Mouse (Mus musculus) brain, embryonic 14.5 days (tissue): ENCODE measurements at regions not wholly inside any gene's neighbourhood (a gene's known extent, or its start where the extent isn't known, plus 50 kb on each side); places are given as distances from the start of the nearest gene placed in this dataset.

Experiments
- CTCF ChIP-seq: fragments of 200-500 bp; IDR thresholded peaks from 2 replicates; pipeline ENCODE4 v1.5.1; 2012; ENCODE audit warnings: inconsistent platforms, mild to moderate bottlenecking, moderate library complexity, borderline replicate concordance; ENCODE audit not compliant: insufficient read depth, insufficient read length; ENCODE audit errors: extremely low read depth
- POLR2A ChIP-seq: fragments of 200-500 bp; IDR thresholded peaks from 2 replicates; pipeline ENCODE4 v1.6.1; 2012; ENCODE audit warnings: mild to moderate bottlenecking, inconsistent platforms, borderline replicate concordance; ENCODE audit not compliant: poor library complexity, insufficient read depth, insufficient read length, severe bottlenecking; ENCODE audit errors: extremely low read depth

DNA sequence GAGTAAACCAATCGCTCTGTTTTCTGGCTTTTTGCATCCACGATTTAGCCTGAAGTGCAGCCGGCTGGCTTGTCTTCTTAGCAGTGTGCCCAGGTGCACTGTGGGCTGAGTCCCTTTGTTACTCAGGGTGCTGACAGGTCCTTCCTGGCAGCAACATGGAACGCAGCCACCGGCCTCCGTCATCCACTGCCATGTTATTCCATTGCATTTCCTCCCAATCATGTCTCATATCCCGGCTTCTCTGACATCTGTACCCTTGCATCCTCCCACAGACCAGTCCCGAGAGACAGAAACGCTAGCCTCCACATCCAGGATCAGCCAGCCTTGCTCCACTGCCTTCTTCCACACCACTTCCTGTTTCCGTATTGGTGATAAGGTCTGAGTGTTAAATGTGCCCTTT, 257.9 kb upstream of the Zfp64 start:
- TF ChIP-seq POLR2A (no peak), CTCF (no peak)
